Mouse (Mus musculus) midbrain, postnatal 0 days (tissue): ENCODE measurements around the gene Cep128. TPM values are rescaled to one million over a fixed set of nuclear protein-coding genes. Genes with fewer than 3 reads are reported as not detected.

Experiments
- ATAC-seq: fragments of 200-750 bp; cut with Nextera tagmentation; 2 replicates; pipeline ENCODE4 v1.8.0; 2017; ENCODE audit warnings: moderate number of reproducible peaks, mild to moderate bottlenecking, moderate TSS enrichment, moderate library complexity; ENCODE audit not compliant: low FRiP score
- DNase-seq: peaks from one replicate; pipeline ENCODE4 v3.0.0-alpha.2; 2015; ENCODE audit warnings: low spot score
- H3K27ac ChIP-seq: fragments of 300-500 bp; sonication (generic); 2 replicates; pipeline ENCODE4 v1.5.1; 2014; ENCODE audit warnings: low read depth, mild to moderate bottlenecking, low read length, mixed read lengths
- H3K27me3 ChIP-seq: fragments of 300-500 bp; sonication (generic); 2 replicates; pipeline ENCODE4 v1.6.1; 2014; ENCODE audit warnings: low read length, control low read depth, mixed read lengths; ENCODE audit not compliant: insufficient read depth
- H3K36me3 ChIP-seq: fragments of 300-500 bp; sonication (generic); 2 replicates; pipeline ENCODE4 v1.6.1; 2014; ENCODE audit warnings: low read length, control low read depth, mixed read lengths; ENCODE audit not compliant: insufficient read depth
- H3K4me1 ChIP-seq: fragments of 300-500 bp; sonication (generic); 2 replicates; pipeline ENCODE4 v1.6.1; 2014; ENCODE audit warnings: mild to moderate bottlenecking, control low read depth, antibody characterized with exemption, low read length, mixed read lengths; ENCODE audit not compliant: insufficient read depth
- H3K4me2 ChIP-seq: fragments of 300-500 bp; sonication (generic); 2 replicates; pipeline ENCODE4 v1.6.1; 2014; ENCODE audit warnings: low read depth, mild to moderate bottlenecking, low read length, mixed read lengths; ENCODE audit not compliant: poor library complexity, severe bottlenecking
- H3K4me3 ChIP-seq: fragments of 300-500 bp; sonication (generic); 2 replicates; pipeline ENCODE4 v1.5.1; 2014; ENCODE audit warnings: low read depth, mild to moderate bottlenecking, low read length, moderate library complexity
- H3K9ac ChIP-seq: fragments of 300-500 bp; sonication (generic); replicated peaks from 2 replicates; pipeline ENCODE4 v1.6.1; 2014; ENCODE audit warnings: mild to moderate bottlenecking, low read length, moderate library complexity, mixed read lengths; ENCODE audit not compliant: poor library complexity, severe bottlenecking
- H3K9me3 ChIP-seq: fragments of 300-500 bp; sonication (generic); 2 replicates; pipeline ENCODE4 v1.6.1; 2016; ENCODE audit warnings: low read length, control low read depth
- CTCF ChIP-seq: IDR thresholded peaks from 2 replicates; pipeline ENCODE4 v1.5.1; 2016; ENCODE audit warnings: antibody characterized with exemption, mild to moderate bottlenecking
- WGBS: fragments of 180-500 bp; shearing (Covaris S2); extraction: QIAGEN DNeasy Blood & Tissue Kit; methylation state at CpG from one replicate; pipeline ENCODE4 v1.1.7; 2014; 5-methylcytosine and 5-hydroxymethylcytosine counted together
- microRNA-seq: library from miRNA; unstranded; fragments of <30 nt; microRNA quantifications from one replicate; pipeline ENCODE4, GENCODE M21; 2016; ENCODE audit warnings: borderline number of aligned reads
- polyA plus RNA-seq: library from polyadenylated mRNA; unstranded; fragments of >200 nt; fragmentation: Nextera tagmentation; extraction: Ambion mirVana; gene quantifications from 2 replicates; pipeline ENCODE4 v1.2.1, GENCODE M21; 2015
- total RNA-seq: library from RNA; depleted of rRNA; stranded (reverse); fragments of >200 nt; gene quantifications from 2 replicates; pipeline ENCODE4 v1.2.3, GENCODE M21; 2014; rRNA removed

Gene Cep128
- total and polyA plus RNA-seq, 2 experiments from 2014 or later, result 3.3 to 11.4 TPM

- DNase-seq (no peak), ATAC-seq (no peak)
- H3K9me3 ChIP-seq, result no peaks in the 10 kb centered on the region
- no peak overlapping the region for H3K4me3 ChIP-seq
- no peaks in the 10 kb centered on the region for H3K27me3 ChIP-seq
- WGBS, result 33% methylated on average over 2 of the region's 2 CpGs
- TF ChIP-seq CTCF, result no peak
- no peaks in the 10 kb centered on the region for H3K36me3 ChIP-seq
- H3K27ac ChIP-seq, result no peak overlapping the region
- no peaks in the 10 kb centered on the region for H3K4me1 ChIP-seq
- H3K4me2 ChIP-seq, result no peak overlapping the region
- H3K9ac ChIP-seq, result no peak overlapping the region
Measured at GRCm38 (mm10) chr12:90975429-90975828, 408.8 kb downstream of the Cep128 start.

- TF ChIP-seq CTCF, result no peak
- H3K9me3 ChIP-seq, result no peaks in the 10 kb centered on the region
- 94% methylated on average over 3 of the region's 3 CpGs for WGBS
- H3K36me3 ChIP-seq, result no peaks in the 10 kb centered on the region
- H3K4me1 ChIP-seq, result no peaks in the 10 kb centered on the region
- H3K4me2 ChIP-seq, result no peak overlapping the region
- no peak overlapping the region for H3K9ac ChIP-seq
- ATAC-seq, result no peak
- no peak overlapping the region for H3K27ac ChIP-seq
- no peaks in the 10 kb centered on the region for H3K27me3 ChIP-seq
- H3K4me3 ChIP-seq, result no peak overlapping the region
- no peak for DNase-seq
Measured at GRCm38 (mm10) chr12:90971156-90971555, 413.1 kb downstream of the Cep128 start.

- H3K27ac ChIP-seq, result no peak overlapping the region
- no peaks in the 10 kb centered on the region for H3K9me3 ChIP-seq
- H3K27me3 ChIP-seq, result no peaks in the 10 kb centered on the region
- H3K4me1 ChIP-seq, result no peaks in the 10 kb centered on the region
- no peak overlapping the region for H3K9ac ChIP-seq
- H3K36me3 ChIP-seq, result no peaks in the 10 kb centered on the region
- H3K4me3 ChIP-seq, result no peak overlapping the region
- ATAC-seq, result no peak
- 81% methylated on average over 5 of the region's 5 CpGs for WGBS
- TF ChIP-seq CTCF, result no peak
- H3K4me2 ChIP-seq, result no peak overlapping the region
- DNase-seq, result peak; percentile 50
Measured at GRCm38 (mm10) chr12:90961386-90962017, 422.7 kb downstream of the Cep128 start.

GRCm38 (mm10) chr12:90954740-90955473, 429.3 kb downstream of the Cep128 start:
- no peak for ATAC-seq
- no peak overlapping the region for H3K27ac ChIP-seq

More at GRCm38 (mm10) chr12:90954740-90955473, 429.3 kb downstream of the Cep128 start:
- no peak for TF ChIP-seq CTCF
- WGBS, result 71% methylated on average over 7 of the region's 7 CpGs
- Histone ChIP-seq H3K36me3 (no peaks in the 10 kb centered on the region), H3K4me3 (no peak overlapping the region), H3K9me3 (no peaks in the 10 kb centered on the region), H3K27me3 (no peaks in the 10 kb centered on the region), H3K4me2 (no peak overlapping the region), H3K4me1 (no peaks in the 10 kb centered on the region), H3K9ac (no peak overlapping the region)
- peak; percentile 37 for DNase-seq

Small RNAs within 50 kb of the gene (microRNA-seq; reads per million reads assigned to microRNA genes)
- not detected for gene Gm44370

Other genes with a start within 250 kb of the Cep128 start
- gene Tshr, start 154 bp upstream of the Cep128 start, total RNA-seq, result 0.55 and 0.57 TPM in 2 replicates
- 0.50 and 0.53 TPM in 2 replicates for gene Tshr, start 154 bp upstream of the Cep128 start, polyA plus RNA-seq
- gene Gtf2a1, start 206.1 kb upstream of the Cep128 start, total RNA-seq, result 28.4 and 37.7 TPM in 2 replicates
- gene Gtf2a1, start 206.1 kb upstream of the Cep128 start, polyA plus RNA-seq, result 32.6 and 34.0 TPM in 2 replicates